ENCODE assay signal across 8 mouse cellular contexts in genomic region chr2:30133613-30134377, GRCm38 (mm10). TPM values are rescaled to one million over a fixed set of nuclear protein-coding genes. Genes with fewer than 3 reads are reported as not detected.
DNase-seq lines count a peak whose midpoint lies in the region; ATAC-seq lines count a peak whose summit lies in the region.

TSS of gene Tbc1d13 (plus strand) at chr2:30133746.

- peak; percentile 90 for ATAC-seq in megakaryocyte progenitor cell, adult 5-6 weeks (replicated peaks; ENCODE audit: poor library complexity)

- DNase-seq in adipocyte (ENCODE audit: low spot score): peak; percentile 94
- DNase-seq in embryo, embryonic 10 days (ENCODE audit: low spot score): peak; percentile 96
- peak; percentile 99 for DNase-seq in gastrocnemius, postnatal 10 days
- peak; percentile 99 for DNase-seq in induced T-regulatory cell, adult 2 months (ENCODE audit: low read depth)
- DNase-seq in left cerebral cortex, adult 9 months (ENCODE audit: low spot score in 2 of 2): peak; percentile 92 to 98
- peak; percentile 97 for DNase-seq in right cerebral cortex, postnatal 14 days
- peak; percentile 99 for DNase-seq in urinary bladder, postnatal 36 days (ENCODE audit: low spot score in 2 of 2)

RNA-seq across cellular contexts. Expression of gene Tbc1d13, which starts in this region (rescaled TPM):
- 10 to 100 TPM; 14.0 to 18.0 TPM for total RNA-seq in gastrocnemius, postnatal 10 days (2021)
- total RNA-seq in megakaryocyte progenitor cell, adult 5-6 weeks (2015): 28.8 and 29.0 TPM in 2 replicates
- total RNA-seq in megakaryocyte progenitor cell, adult 5-6 weeks (2017): 47.2 and 65.0 TPM in 2 replicates

Comparison
In these comparisons a context has a peak if more than half of its experiments do, and no peak if none do; other contexts are left out.
1. Peak in every context shown above with its lines: DNase-seq and ATAC-seq.